Mouse (Mus musculus) embryo, embryonic 9.5 days (tissue): ENCODE results near the gene Rnf216.

Experiments used
- DNase-seq: peaks from one replicate; pipeline ENCODE4 v3.0.0-alpha.2; 2017; ENCODE audit errors: extremely low spot score

Rnf216 gene

GRCm38 (mm10) chr5:142959576-142960556 lies 152.9 kb downstream of the Rnf216 start, which contains the start of gene Fscn1:
Fscn1 (plus strand) TSS chr5:142960343.
- DNase-seq, result peak; percentile 98

GRCm38 (mm10) chr5:142959156-142959555 lies 153.6 kb downstream of the Rnf216 start:
- no peak for DNase-seq

GRCm38 (mm10) chr5:142958464-142958863 lies 154.3 kb downstream of the Rnf216 start:
- DNase-seq, result no peak

- DNase-seq, result no peak
Observed at GRCm38 (mm10) chr5:142956956-142957703, 155.7 kb downstream of the Rnf216 start.

- no peak for DNase-seq
Observed at GRCm38 (mm10) chr5:142953641-142954040, 159.2 kb downstream of the Rnf216 start.

GRCm38 (mm10) chr5:142950405-142950804 lies 162.4 kb downstream of the Rnf216 start:
- no peak for DNase-seq

GRCm38 (mm10) chr5:142949580-142949979 lies 163.2 kb downstream of the Rnf216 start:
- no peak for DNase-seq

GRCm38 (mm10) chr5:142947460-142947859 lies 165.3 kb downstream of the Rnf216 start:
- DNase-seq, result no peak

- no peak for DNase-seq
Observed at GRCm38 (mm10) chr5:142944979-142945682, 167.7 kb downstream of the Rnf216 start.
